Mouse (Mus musculus): ENCODE measurements around the gene Armh2.
A peak's percentile ranks its signal among the peaks of the same experiment; 100 is the strongest.
"Not testable (repeated sequence)": the region's sequence is repeated elsewhere in the genome, so short reads cannot be mapped to it uniquely, and the experiment has no call there.

Gene Armh2

GRCm38 (mm10) chr13:24759451-24759850, 18.4 kb downstream of the Armh2 start:
- no peak for DNase-seq

- DNase-seq, result no peak
Observed at GRCm38 (mm10) chr13:24760351-24760870, 19.4 kb downstream of the Armh2 start.

GRCm38 (mm10) chr13:24761083-24761402, 20.0 kb downstream of the Armh2 start:
- DNase-seq, result no peak

GRCm38 (mm10) chr13:24761403-24762227, 20.6 kb downstream of the Armh2 start, which contains the start of gene Gmnn:
Gene Gmnn (minus strand): TSS chr13:24761923.
- DNase-seq, result peak; percentile 90 to 93

GRCm38 (mm10) chr13:24762254-24762653, 21.2 kb downstream of the Armh2 start:
- no peak for DNase-seq

- not testable (repeated sequence) for DNase-seq
Observed at GRCm38 (mm10) chr13:24767809-24768208, 26.8 kb downstream of the Armh2 start.

GRCm38 (mm10) chr13:24771482-24771881, 30.4 kb downstream of the Armh2 start:
- not testable (repeated sequence) for DNase-seq

GRCm38 (mm10) chr13:24776146-24776844, 35.3 kb downstream of the Armh2 start:
- peak; percentile 58 to 66 for DNase-seq

GRCm38 (mm10) chr13:24778026-24778425, 37.0 kb downstream of the Armh2 start:
- no peak for DNase-seq

GRCm38 (mm10) chr13:24778706-24779380, 37.8 kb downstream of the Armh2 start:
- DNase-seq, result peak in 1 of 2 experiments; percentile 31

- DNase-seq, result peak in 1 of 2 experiments; percentile 26
Observed at GRCm38 (mm10) chr13:24781916-24782315, 40.9 kb downstream of the Armh2 start.

- peak in 1 of 2 experiments; percentile 35 for DNase-seq
Observed at GRCm38 (mm10) chr13:24786014-24786490, 45.0 kb downstream of the Armh2 start.

GRCm38 (mm10) chr13:24787477-24787876, 46.4 kb downstream of the Armh2 start:
- no peak for DNase-seq

GRCm38 (mm10) chr13:24791349-24791748, 50.3 kb downstream of the Armh2 start:
- no peak for DNase-seq

GRCm38 (mm10) chr13:24792411-24793045, 51.5 kb downstream of the Armh2 start:
- no peak for DNase-seq

All from kidney, postnatal 4 days (tissue).